Mouse (Mus musculus): ENCODE measurements around the gene Tssk3.

DNA sequence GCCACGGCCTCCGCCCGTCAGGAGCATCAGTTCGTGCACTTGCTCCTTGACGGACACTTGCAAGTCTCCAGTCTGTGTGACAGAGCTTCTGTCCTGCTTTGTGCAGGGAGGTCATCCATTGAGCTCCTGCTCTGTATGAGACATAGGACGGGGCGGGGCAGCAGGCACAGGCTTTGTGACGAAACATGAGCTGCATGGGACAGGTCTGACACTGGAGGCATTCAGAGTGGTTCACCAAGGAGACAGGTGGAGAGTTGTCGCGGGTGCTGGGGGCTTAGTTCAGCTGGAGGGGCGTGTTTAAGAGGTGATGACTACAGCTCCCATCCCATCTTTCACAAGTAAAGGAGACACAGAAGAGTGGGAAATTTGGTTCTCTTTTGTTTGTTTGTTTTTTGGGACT lies 14.8 kb downstream of the Tssk3 start:
- TF ChIP-seq CTCF (IDR thresholded peaks at IDR 0.05; ENCODE audit: extremely low read depth, insufficient read depth, low read length) (no peak), POLR2A (IDR thresholded peaks at IDR 0.05; ENCODE audit: extremely low read depth, insufficient read depth, low read length) (no peak)

Measured in cortical plate, adult 2 months (tissue).